Mouse (Mus musculus) embryonic facial prominence, embryonic 12.5 days (tissue): ENCODE results near the gene Plod1. TPM values are rescaled to one million over a fixed set of nuclear protein-coding genes. Genes with fewer than 3 reads are reported as not detected.

Experiments
- ATAC-seq: fragments of 200-750 bp; cut with Nextera tagmentation; 2 replicates; pipeline ENCODE4 v1.8.0; 2017; ENCODE audit not compliant: insufficient number of reproducible peaks, insufficient read depth, low FRiP score, low TSS enrichment
- H3K27ac ChIP-seq: fragments of 300-500 bp; sonication (generic); 2 replicates; pipeline ENCODE4 v1.5.1; 2016; ENCODE audit warnings: mild to moderate bottlenecking
- H3K27me3 ChIP-seq: fragments of 300-500 bp; sonication (generic); 2 replicates; pipeline ENCODE4 v1.6.1; 2016; ENCODE audit warnings: mild to moderate bottlenecking, moderate library complexity
- H3K36me3 ChIP-seq: fragments of 300-500 bp; sonication (generic); 2 replicates; pipeline ENCODE4 v1.6.1; 2016; ENCODE audit warnings: mild to moderate bottlenecking
- H3K4me1 ChIP-seq: fragments of 300-500 bp; sonication (generic); 2 replicates; pipeline ENCODE4 v1.6.1; 2016
- H3K4me2 ChIP-seq: fragments of 300-500 bp; sonication (generic); replicated peaks from 2 replicates; pipeline ENCODE4 v1.6.1; 2016; ENCODE audit warnings: mild to moderate bottlenecking, moderate library complexity
- H3K4me3 ChIP-seq: fragments of 300-500 bp; sonication (generic); 2 replicates; pipeline ENCODE4 v1.5.1; 2016; ENCODE audit warnings: mild to moderate bottlenecking
- H3K9ac ChIP-seq: fragments of 300-500 bp; sonication (generic); 2 replicates; pipeline ENCODE4 v1.6.1; 2016; ENCODE audit warnings: mild to moderate bottlenecking, moderate library complexity
- H3K9me3 ChIP-seq: fragments of 300-500 bp; sonication (generic); 2 replicates; pipeline ENCODE4 v1.6.1; 2016; ENCODE audit warnings: mild to moderate bottlenecking, moderate library complexity
- WGBS: fragments of 180-500 bp; shearing (Covaris S2); methylation state at CpG from one replicate; pipeline ENCODE4 v1.1.7; 2016; 5-methylcytosine and 5-hydroxymethylcytosine counted together
- polyA plus RNA-seq: library from polyadenylated mRNA; unstranded; fragments of >200 nt; fragmentation: Nextera tagmentation; extraction: Ambion mirVana; gene quantifications from 2 replicates; pipeline ENCODE4 v1.2.1, GENCODE M21; 2016

Gene Plod1
- polyA plus RNA-seq, 1 experiment from 2014 or later: 52.9 TPM

DNA sequence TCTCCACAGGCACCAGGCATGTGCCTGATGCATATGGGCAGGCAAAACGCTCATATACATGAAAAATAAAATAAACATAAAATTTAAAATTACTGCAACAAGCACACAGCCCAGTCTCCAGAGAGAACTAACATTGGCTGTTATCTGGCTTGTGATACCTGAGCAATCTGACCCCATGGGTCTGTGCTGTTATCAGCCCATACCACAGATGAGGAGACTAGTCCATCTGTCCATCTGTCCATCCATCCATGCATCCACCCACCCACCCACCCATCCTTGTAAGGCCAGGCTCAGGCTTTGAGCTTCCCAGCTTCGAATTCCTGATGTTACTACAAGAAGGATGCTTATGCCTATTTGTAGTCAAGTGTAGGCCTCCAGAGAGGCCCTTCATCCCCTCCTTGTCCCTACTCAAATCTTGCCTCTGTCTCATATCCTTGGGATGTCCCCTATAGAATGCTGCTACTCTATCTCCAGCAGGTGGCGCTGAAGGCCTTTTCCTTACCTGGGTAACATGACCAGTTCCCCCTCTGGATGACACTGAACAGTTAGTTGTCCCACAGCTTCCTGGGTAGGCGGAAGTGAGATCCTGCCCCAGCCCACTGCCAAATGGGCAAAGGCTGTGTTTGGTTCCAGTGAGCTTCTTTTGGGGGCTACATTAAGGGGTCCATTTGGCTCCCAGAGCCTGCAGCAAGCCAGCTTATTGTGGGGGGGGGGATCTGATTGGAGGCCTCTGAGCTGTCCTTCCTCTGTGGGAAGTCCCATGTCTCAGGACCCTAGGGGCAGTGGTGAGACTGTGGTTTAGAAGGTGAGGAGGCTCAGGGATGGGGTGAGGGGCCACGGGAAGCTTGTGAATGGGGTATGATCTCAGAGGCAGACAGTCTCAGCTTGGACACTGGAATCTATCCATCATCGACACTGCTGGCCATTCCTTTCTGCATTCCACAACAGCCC lies 23.6 kb upstream of the Plod1 start:
- ATAC-seq: no peak
- Histone ChIP-seq H3K4me1 (no peaks in the 10 kb centered on the region), H3K27ac (no peak overlapping the region), H3K4me3 (no peak overlapping the region), H3K9me3 (no peaks in the 10 kb centered on the region), H3K27me3 (no peaks in the 10 kb centered on the region), H3K9ac (no peak overlapping the region), H3K4me2 (no peak overlapping the region), H3K36me3 (no peaks in the 10 kb centered on the region)
- 39% methylated on average over 6 of the region's 6 CpGs for WGBS

DNA sequence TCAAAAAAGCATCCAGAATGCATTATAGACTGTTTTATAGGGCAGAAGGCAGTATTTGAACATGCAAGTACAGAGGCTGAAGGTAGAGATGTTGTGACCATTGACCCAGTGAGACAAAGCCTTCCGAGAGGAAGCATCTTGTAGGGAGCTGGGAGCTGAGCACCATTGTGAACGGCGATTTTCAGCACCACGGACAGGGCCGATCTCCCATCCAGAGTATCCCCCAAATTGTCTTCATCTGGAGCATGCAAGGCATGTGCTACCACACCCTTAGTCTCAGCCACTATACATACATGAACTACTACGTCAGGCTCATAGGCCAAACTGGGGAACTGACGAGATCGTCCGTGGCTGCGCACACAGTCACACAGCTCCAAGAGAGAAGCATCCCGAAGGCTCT lies 20.6 kb upstream of the Plod1 start:
- Histone ChIP-seq H3K27me3 (no peaks in the 10 kb centered on the region), H3K9me3 (no peaks in the 10 kb centered on the region), H3K4me3 (no peak overlapping the region), H3K36me3 (no peaks in the 10 kb centered on the region), H3K27ac (no peak overlapping the region), H3K4me1 (no peaks in the 10 kb centered on the region), H3K9ac (no peak overlapping the region), H3K4me2 (no peak overlapping the region)
- whole genome bisulfite sequencing: 41% methylated on average over 11 of the region's 11 CpGs
- no peak for ATAC-seq

GRCm38 (mm10) chr4:147953590-147953989 lies 17.0 kb upstream of the Plod1 start:
- 9% methylated on average over 4 of the region's 4 CpGs for WGBS
- ATAC-seq: no peak
- Histone ChIP-seq H3K27ac (no peak overlapping the region), H3K4me1 (no peaks in the 10 kb centered on the region), H3K9ac (no peak overlapping the region), H3K9me3 (no peaks in the 10 kb centered on the region), H3K4me2 (no peak overlapping the region), H3K4me3 (no peak overlapping the region), H3K36me3 (no peaks in the 10 kb centered on the region), H3K27me3 (no peaks in the 10 kb centered on the region)

- no peak overlapping the region for H3K9ac ChIP-seq
- WGBS: 66% methylated on average over 2 of the region's 2 CpGs
- no peak overlapping the region for H3K4me2 ChIP-seq
- no peak overlapping the region for H3K27ac ChIP-seq
- H3K9me3 ChIP-seq: no peaks in the 10 kb centered on the region
- peaks cover 45% of the 10 kb centered on the region for H3K36me3 ChIP-seq
- no peak for ATAC-seq
- H3K27me3 ChIP-seq: no peaks in the 10 kb centered on the region
- no peak overlapping the region for H3K4me3 ChIP-seq
- peaks cover 8% of the 10 kb centered on the region for H3K4me1 ChIP-seq
Measured at GRCm38 (mm10) chr4:147947511-147947910, 10.9 kb upstream of the Plod1 start.

GRCm38 (mm10) chr4:147943005-147943404 lies 6.4 kb upstream of the Plod1 start:
- WGBS: 96% methylated on average over 1 of the region's 1 CpGs
- peaks cover 45% of the 10 kb centered on the region for H3K36me3 ChIP-seq
- no peaks in the 10 kb centered on the region for H3K27me3 ChIP-seq

DNA sequence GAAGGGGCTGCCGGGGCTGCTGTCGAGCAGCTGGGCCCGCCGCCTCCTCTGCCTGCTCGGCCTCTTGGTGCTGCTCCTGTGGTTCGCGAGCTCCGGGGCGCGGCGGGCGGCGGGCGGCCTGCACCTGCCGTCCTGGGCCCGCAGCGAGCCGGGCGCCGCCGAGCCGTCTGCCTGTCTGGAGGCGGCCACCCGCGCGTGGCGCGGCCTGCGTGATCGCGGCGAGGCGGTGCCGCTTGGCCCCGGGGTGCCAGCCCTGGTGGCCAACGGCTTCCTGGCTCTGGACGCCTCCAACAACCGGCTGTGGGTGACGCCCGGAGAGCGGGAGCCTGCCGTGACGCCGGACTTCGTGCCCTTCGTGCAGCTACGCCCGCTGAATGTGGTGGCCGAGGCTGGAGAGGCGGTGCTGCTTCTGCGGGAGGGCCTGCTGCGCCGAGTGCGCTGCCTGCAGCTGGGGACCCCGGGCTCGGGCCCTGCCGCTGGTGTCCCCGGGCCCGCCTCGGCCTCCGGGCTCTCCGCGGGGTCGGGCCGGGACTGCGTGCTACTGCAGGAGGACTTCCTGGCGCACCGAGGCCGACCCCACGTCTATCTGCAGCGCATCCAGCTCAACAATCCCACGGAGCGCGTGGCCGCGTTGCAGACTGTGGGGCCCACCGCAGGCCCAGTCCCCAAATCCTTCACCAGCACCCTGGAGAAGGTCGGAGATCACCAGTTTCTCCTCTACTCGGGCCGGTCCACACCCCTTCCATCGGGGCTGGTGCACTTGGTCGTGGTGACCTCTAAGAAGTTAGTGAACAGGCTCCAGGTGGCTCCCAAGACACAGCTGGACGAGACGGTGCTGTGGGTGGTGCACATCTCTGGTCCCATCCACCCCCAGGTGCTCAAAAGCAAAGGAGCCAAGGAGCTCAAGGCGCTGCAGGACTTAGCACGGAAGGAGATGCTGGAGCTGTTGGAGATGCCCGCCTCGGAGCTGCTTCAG lies 4.8 kb upstream of the Plod1 start:
- peaks cover 31% of the 10 kb centered on the region for H3K36me3 ChIP-seq
- no peaks in the 10 kb centered on the region for H3K9me3 ChIP-seq
- H3K4me3 ChIP-seq: peak overlapping the region; percentile 97
- H3K27me3 ChIP-seq: no peaks in the 10 kb centered on the region
- ATAC-seq: peak; percentile 44
- peak overlapping the region; percentile 92 for H3K9ac ChIP-seq
- H3K27ac ChIP-seq: 0 out of 2 replicates have a peak overlapping the region, but pooled peaks have one; percentile 91
- 9% methylated on average over 62 of the region's 88 CpGs for WGBS
- H3K4me1 ChIP-seq: peaks cover 30% of the 10 kb centered on the region
- peak overlapping the region; percentile 99 for H3K4me2 ChIP-seq

More at GRCm38 (mm10) chr4:147943005-147943404, 6.4 kb upstream of the Plod1 start:
- H3K4me1 ChIP-seq: peaks cover 27% of the 10 kb centered on the region
- H3K9me3 ChIP-seq: no peaks in the 10 kb centered on the region
- no peak overlapping the region for H3K4me3 ChIP-seq
- ATAC-seq: no peak
- H3K9ac ChIP-seq: no peak overlapping the region
- peak overlapping the region; percentile 99 for H3K4me2 ChIP-seq
- H3K27ac ChIP-seq: no peak overlapping the region

DNA sequence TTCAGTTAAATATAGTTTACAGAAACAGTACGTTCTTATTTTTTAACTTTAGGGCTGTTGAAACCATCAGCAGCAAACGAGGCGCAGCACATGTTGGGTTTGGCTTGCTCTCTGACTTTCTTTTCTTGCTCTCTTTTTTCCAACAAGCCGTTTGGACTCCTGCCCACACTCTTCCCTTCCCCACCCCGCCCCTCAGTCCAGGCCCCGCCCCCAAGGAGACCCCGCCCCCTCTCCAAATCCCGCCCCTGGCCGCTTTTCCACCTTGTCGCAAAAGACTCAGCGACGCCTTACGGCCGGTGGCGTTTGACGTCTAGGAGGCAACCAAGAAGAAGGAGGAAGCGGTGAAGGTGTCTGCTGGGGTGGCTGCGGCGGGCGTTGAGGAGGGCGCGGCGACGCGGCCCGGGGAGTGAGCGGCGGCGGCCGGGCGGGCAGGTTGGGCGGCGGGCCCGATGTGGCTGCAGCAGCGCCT lies 4.0 kb upstream of the Plod1 start, which contains the start of gene 2510039O18Rik:
TSS of gene 2510039O18Rik (plus strand) at position 320 of the 469 bp plus-strand sequence.
- Histone ChIP-seq H3K27me3 (no peaks in the 10 kb centered on the region), H3K36me3 (peaks cover 24% of the 10 kb centered on the region), H3K9me3 (no peaks in the 10 kb centered on the region), H3K27ac (peak within 1 kb of the TSS; percentile 91), H3K4me3 (peak within 1 kb of the TSS; percentile 97), H3K9ac (peak within 1 kb of the TSS; percentile 92), H3K4me1 (peaks cover 30% of the 10 kb centered on the region), H3K4me2 (peak within 1 kb of the TSS; percentile 99)
- ATAC-seq: peak; percentile 44
- under 1% methylated on average over 25 of the region's 35 CpGs for WGBS

DNA sequence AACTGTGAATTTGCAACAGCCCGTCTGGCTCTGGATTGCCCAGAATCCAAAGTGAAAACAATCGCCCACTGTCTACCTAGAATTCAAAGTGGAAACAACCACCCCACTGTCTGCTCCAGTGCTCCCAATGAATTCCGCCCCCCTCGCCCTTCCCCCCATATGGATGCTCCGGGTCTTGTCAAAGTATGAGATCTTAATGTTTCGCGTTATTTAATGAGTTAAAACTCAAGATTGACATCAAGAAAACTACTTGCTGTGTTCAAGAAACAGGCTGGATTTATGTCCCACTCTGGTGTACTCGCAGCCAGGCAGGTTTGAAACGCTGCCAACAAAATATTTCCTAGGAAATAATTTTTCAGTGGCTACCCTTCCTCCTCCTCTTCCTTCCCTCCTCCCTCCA lies 3.5 kb upstream of the Plod1 start:
- 30% methylated on average over 9 of the region's 9 CpGs for WGBS
- 0 out of 2 replicates have a peak overlapping the region, but pooled peaks have one; percentile 97 for H3K4me3 ChIP-seq
- ATAC-seq: no peak

DNA sequence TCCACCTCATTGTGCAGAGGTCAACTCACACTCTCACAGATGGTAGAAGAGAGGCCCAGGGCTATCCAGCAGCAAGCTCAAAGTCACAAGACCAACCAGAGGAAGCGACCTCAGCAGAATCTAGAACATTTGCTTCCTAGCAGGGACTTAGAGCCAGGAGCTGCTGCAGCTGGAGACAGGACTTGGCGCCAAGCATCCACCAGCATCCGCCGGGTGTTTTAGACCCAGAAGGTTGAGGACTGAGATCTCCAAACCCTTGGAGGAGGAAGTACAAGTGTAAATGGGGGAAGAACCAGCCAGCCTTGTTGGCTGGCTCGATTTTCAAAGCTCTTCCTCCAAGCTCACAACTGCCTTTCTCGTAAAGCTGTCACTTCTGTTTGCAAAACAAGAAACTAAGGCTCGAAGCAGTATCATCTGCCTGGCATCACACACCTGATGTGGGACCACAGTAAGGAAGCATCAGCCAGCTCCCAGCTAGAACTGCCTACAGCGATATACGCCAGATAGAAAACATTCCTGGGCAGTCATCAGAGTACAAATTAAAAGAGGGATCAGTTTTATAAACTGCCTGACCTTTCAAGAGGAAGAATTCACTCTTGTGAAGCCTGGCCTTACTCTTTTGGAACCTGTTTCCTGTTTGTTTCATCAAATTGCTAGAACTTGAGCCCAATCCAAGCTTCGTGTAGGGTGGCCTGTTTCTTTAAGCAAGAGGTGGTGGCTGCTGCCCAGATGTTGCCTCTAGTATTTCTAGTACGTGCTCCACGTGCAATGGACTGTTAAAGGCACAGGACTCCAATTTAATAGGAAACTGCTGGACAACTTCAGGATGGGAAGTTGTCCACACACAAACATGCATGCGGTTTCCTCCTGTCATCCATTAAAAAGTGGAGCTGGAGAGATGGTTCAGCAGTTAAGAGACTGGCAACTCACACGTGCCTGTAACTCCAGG lies 1.9 kb upstream of the Plod1 start:
- Histone ChIP-seq H3K36me3 (0 out of 2 replicates have a peak, but pooled peaks cover 3% of the 10 kb centered on the region), H3K27ac (peak overlapping the region; percentile 91), H3K4me3 (no peak overlapping the region), H3K9ac (no peak overlapping the region; the same call in 1 of the 2 replicates), H3K27me3 (no peaks in the 10 kb centered on the region), H3K4me2 (no peak overlapping the region), H3K4me1 (peaks cover 35% of the 10 kb centered on the region), H3K9me3 (no peaks in the 10 kb centered on the region)
- 50% methylated on average over 14 of the region's 14 CpGs for WGBS
- no peak for ATAC-seq

More for the DNA sequence above, 3.5 kb upstream of the Plod1 start:
- Histone ChIP-seq H3K36me3 (peaks cover 19% of the 10 kb centered on the region), H3K4me2 (peak overlapping the region; percentile 99), H3K4me1 (peaks cover 30% of the 10 kb centered on the region), H3K27me3 (no peaks in the 10 kb centered on the region), H3K9me3 (no peaks in the 10 kb centered on the region), H3K27ac (peak overlapping the region; percentile 91), H3K9ac (no peak overlapping the region)

GRCm38 (mm10) chr4:147937486-147937885 lies 919 bp upstream of the Plod1 start:
- H3K9me3 ChIP-seq: no peaks in the 10 kb centered on the region
- 59% methylated on average over 5 of the region's 5 CpGs for WGBS
- no peak overlapping the region for H3K9ac ChIP-seq
- no peak overlapping the region for H3K27ac ChIP-seq
- no peak for ATAC-seq
- 0 out of 2 replicates have a peak, but pooled peaks cover 2% of the 10 kb centered on the region for H3K36me3 ChIP-seq
- peaks cover 32% of the 10 kb centered on the region for H3K4me1 ChIP-seq
- H3K4me2 ChIP-seq: no peak overlapping the region
- no peak overlapping the region for H3K4me3 ChIP-seq
- no peaks in the 10 kb centered on the region for H3K27me3 ChIP-seq
